Mouse (Mus musculus) neural tube, embryonic 11.5 days (tissue): Measurements from ENCODE around the gene Cd34. TPM values are rescaled to one million over a fixed set of nuclear protein-coding genes. Genes with fewer than 3 reads are reported as not detected.

Source experiments
- ATAC-seq: fragments of 200-750 bp; cut with Nextera tagmentation; 2 replicates; pipeline ENCODE4 v1.8.0; 2017; ENCODE audit warnings: moderate number of reproducible peaks, mild to moderate bottlenecking, moderate TSS enrichment, moderate library complexity; ENCODE audit not compliant: insufficient read depth, low FRiP score, low TSS enrichment
- DNase-seq: peaks from one replicate; pipeline ENCODE4 v3.0.0-alpha.2; 2015; ENCODE audit warnings: low spot score
- H3K27ac ChIP-seq: fragments of 300-500 bp; sonication (generic); 2 replicates; pipeline ENCODE4 v1.5.1; 2014; ENCODE audit warnings: low read depth, mild to moderate bottlenecking, low read length
- H3K27me3 ChIP-seq: fragments of 300-500 bp; sonication (generic); 2 replicates; pipeline ENCODE4 v1.6.1; 2014; ENCODE audit warnings: mild to moderate bottlenecking, low read length, mixed read lengths; ENCODE audit not compliant: control insufficient read depth, insufficient read depth
- H3K36me3 ChIP-seq: fragments of 300-500 bp; sonication (generic); 2 replicates; pipeline ENCODE4 v1.6.1; 2014; ENCODE audit warnings: mild to moderate bottlenecking, low read length, moderate library complexity, mixed read lengths; ENCODE audit not compliant: control insufficient read depth, insufficient read depth
- H3K4me1 ChIP-seq: fragments of 300-500 bp; sonication (generic); 2 replicates; pipeline ENCODE4 v1.6.1; 2014; ENCODE audit warnings: low read length, mixed read lengths; ENCODE audit not compliant: control insufficient read depth, insufficient read depth
- H3K4me2 ChIP-seq: fragments of 300-500 bp; sonication (generic); 2 replicates; pipeline ENCODE4 v1.6.1; 2014; ENCODE audit warnings: low read depth, mild to moderate bottlenecking, moderate library complexity
- H3K4me3 ChIP-seq: fragments of 300-500 bp; sonication (generic); 2 replicates; pipeline ENCODE4 v1.5.1; 2014; ENCODE audit warnings: low read depth, low read length
- H3K9ac ChIP-seq: fragments of 300-500 bp; sonication (generic); 2 replicates; pipeline ENCODE4 v1.6.1; 2014; ENCODE audit warnings: mild to moderate bottlenecking, low read length
- H3K9me3 ChIP-seq: fragments of 300-500 bp; sonication (generic); 2 replicates; pipeline ENCODE4 v1.6.1; 2016; ENCODE audit warnings: low read length; ENCODE audit not compliant: control insufficient read depth
- WGBS: fragments of 180-500 bp; shearing (Covaris S2); extraction: QIAGEN DNeasy Blood & Tissue Kit; methylation state at CpG from one replicate; pipeline ENCODE4 v1.1.7; 2014; 5-methylcytosine and 5-hydroxymethylcytosine counted together
- polyA plus RNA-seq: library from polyadenylated mRNA; unstranded; fragments of >200 nt; fragmentation: Nextera tagmentation; extraction: Ambion mirVana; gene quantifications from 2 replicates; pipeline ENCODE4 v1.2.1, GENCODE M21; 2014

Gene Cd34
- polyA plus RNA-seq, 1 experiment from 2014 or later = 67.0 TPM

- no peak overlapping the region for H3K9ac ChIP-seq
- no peak for ATAC-seq
These were observed 53.0 kb downstream of the Cd34 start for GRCm38 (mm10) chr1:194991654-194992053.

GRCm38 (mm10) chr1:194992589-194993317 is 54.1 kb downstream of the Cd34 start:
- no peak overlapping the region for H3K27ac ChIP-seq

More at GRCm38 (mm10) chr1:194991654-194992053, 53.0 kb downstream of the Cd34 start:
- 89% methylated on average over 2 of the region's 2 CpGs for WGBS
- Histone ChIP-seq H3K4me2 (no peak overlapping the region), H3K27me3 (no peaks in the 10 kb centered on the region), H3K4me3 (no peak overlapping the region), H3K27ac (no peak overlapping the region), H3K9me3 (no peaks in the 10 kb centered on the region), H3K4me1 (no peaks in the 10 kb centered on the region), H3K36me3 (no peaks in the 10 kb centered on the region)
- no peak for DNase-seq

GRCm38 (mm10) chr1:194993409-194993988 is 54.9 kb downstream of the Cd34 start:
- 79% methylated on average over 1 of the region's 1 CpGs for WGBS
- H3K4me1 ChIP-seq = no peaks in the 10 kb centered on the region
- no peak overlapping the region for H3K27ac ChIP-seq
- no peak overlapping the region for H3K9ac ChIP-seq
- DNase-seq (no peak), ATAC-seq (no peak)
- H3K9me3 ChIP-seq = no peaks in the 10 kb centered on the region
- no peaks in the 10 kb centered on the region for H3K27me3 ChIP-seq
- no peak overlapping the region for H3K4me3 ChIP-seq
- no peak overlapping the region for H3K4me2 ChIP-seq
- no peaks in the 10 kb centered on the region for H3K36me3 ChIP-seq

More at GRCm38 (mm10) chr1:194992589-194993317, 54.1 kb downstream of the Cd34 start:
- Histone ChIP-seq H3K9me3 (no peaks in the 10 kb centered on the region), H3K4me1 (no peaks in the 10 kb centered on the region), H3K27me3 (no peaks in the 10 kb centered on the region), H3K9ac (no peak overlapping the region), H3K36me3 (no peaks in the 10 kb centered on the region), H3K4me3 (no peak overlapping the region), H3K4me2 (no peak overlapping the region)
- DNase-seq (no peak), ATAC-seq (no peak)
- 74% methylated on average over 5 of the region's 5 CpGs for WGBS

GRCm38 (mm10) chr1:194994262-194994661 is 55.6 kb downstream of the Cd34 start:
- WGBS = 85% methylated on average over 5 of the region's 5 CpGs
- DNase-seq = no peak

GRCm38 (mm10) chr1:194995196-194995595 is 56.6 kb downstream of the Cd34 start:
- ATAC-seq (no peak), DNase-seq (no peak)
- WGBS = 73% methylated on average over 2 of the region's 2 CpGs
- no peak overlapping the region for H3K27ac ChIP-seq
- H3K4me3 ChIP-seq = no peak overlapping the region
- H3K4me2 ChIP-seq = no peak overlapping the region
- no peak overlapping the region for H3K9ac ChIP-seq
- no peaks in the 10 kb centered on the region for H3K27me3 ChIP-seq
- no peaks in the 10 kb centered on the region for H3K36me3 ChIP-seq
- H3K9me3 ChIP-seq = no peaks in the 10 kb centered on the region
- H3K4me1 ChIP-seq = no peaks in the 10 kb centered on the region

More at GRCm38 (mm10) chr1:194994262-194994661, 55.6 kb downstream of the Cd34 start:
- Histone ChIP-seq H3K27me3 (no peaks in the 10 kb centered on the region), H3K4me1 (no peaks in the 10 kb centered on the region), H3K9ac (no peak overlapping the region), H3K36me3 (no peaks in the 10 kb centered on the region), H3K4me2 (no peak overlapping the region), H3K9me3 (no peaks in the 10 kb centered on the region), H3K27ac (no peak overlapping the region), H3K4me3 (no peak overlapping the region)
- no peak for ATAC-seq

- H3K4me1 ChIP-seq = no peaks in the 10 kb centered on the region
- DNase-seq = no peak
- 83% methylated on average over 1 of the region's 1 CpGs for WGBS
- H3K9ac ChIP-seq = no peak overlapping the region
- no peak overlapping the region for H3K4me3 ChIP-seq
- no peak for ATAC-seq
- no peak overlapping the region for H3K27ac ChIP-seq
- H3K9me3 ChIP-seq = no peaks in the 10 kb centered on the region
- H3K4me2 ChIP-seq = no peak overlapping the region
- no peaks in the 10 kb centered on the region for H3K27me3 ChIP-seq
- H3K36me3 ChIP-seq = no peaks in the 10 kb centered on the region
These were observed 59.8 kb downstream of the Cd34 start for GRCm38 (mm10) chr1:194998396-194998795.

GRCm38 (mm10) chr1:195003328-195003727 is 64.7 kb downstream of the Cd34 start:
- Histone ChIP-seq H3K27me3 (no peaks in the 10 kb centered on the region), H3K36me3 (no peaks in the 10 kb centered on the region), H3K4me3 (no peak overlapping the region), H3K9ac (no peak overlapping the region), H3K27ac (no peak overlapping the region), H3K4me2 (no peak overlapping the region), H3K9me3 (no peaks in the 10 kb centered on the region), H3K4me1 (no peaks in the 10 kb centered on the region)
- 78% methylated on average over 4 of the region's 4 CpGs for WGBS
- no peak for DNase-seq
- no peak for ATAC-seq

GRCm38 (mm10) chr1:195004194-195004593 is 65.6 kb downstream of the Cd34 start:
- ATAC-seq (no peak), DNase-seq (no peak)
- WGBS = 86% methylated on average over 1 of the region's 1 CpGs

GRCm38 (mm10) chr1:195006267-195006666 is 67.6 kb downstream of the Cd34 start:
- no peaks in the 10 kb centered on the region for H3K4me1 ChIP-seq
- no peaks in the 10 kb centered on the region for H3K9me3 ChIP-seq
- H3K4me3 ChIP-seq = no peak overlapping the region
- no peaks in the 10 kb centered on the region for H3K27me3 ChIP-seq
- ATAC-seq (no peak), DNase-seq (no peak)
- no peak overlapping the region for H3K9ac ChIP-seq
- no peaks in the 10 kb centered on the region for H3K36me3 ChIP-seq
- no peak overlapping the region for H3K4me2 ChIP-seq
- no peak overlapping the region for H3K27ac ChIP-seq

More at GRCm38 (mm10) chr1:195004194-195004593, 65.6 kb downstream of the Cd34 start:
- Histone ChIP-seq H3K4me2 (no peak overlapping the region), H3K27ac (no peak overlapping the region), H3K36me3 (no peaks in the 10 kb centered on the region), H3K9ac (no peak overlapping the region), H3K9me3 (no peaks in the 10 kb centered on the region), H3K4me1 (no peaks in the 10 kb centered on the region), H3K27me3 (no peaks in the 10 kb centered on the region), H3K4me3 (no peak overlapping the region)
